Mouse (Mus musculus) liver, adult (tissue): ENCODE data around the gene Nfkbil1.

ENCODE experiments used
- GATA4 ChIP-seq: IDR thresholded peaks from 2 replicates; pipeline ENCODE4 v1.6.1; 2014; ENCODE audit warnings: mild to moderate bottlenecking, low read length; ENCODE audit not compliant: insufficient replicate concordance

The Nfkbil1 gene

GRCm38 (mm10) chr17:35258492-35259478, 23.2 kb upstream of the Nfkbil1 start:
- no peak for TF ChIP-seq GATA4

GRCm38 (mm10) chr17:35257824-35258491, 22.4 kb upstream of the Nfkbil1 start:
- no peak for TF ChIP-seq GATA4

- no peak for TF ChIP-seq GATA4
Observed at GRCm38 (mm10) chr17:35257378-35257777, 21.8 kb upstream of the Nfkbil1 start.

GRCm38 (mm10) chr17:35255704-35256103, 20.1 kb upstream of the Nfkbil1 start:
- no peak for TF ChIP-seq GATA4

- TF ChIP-seq GATA4: no peak
Observed at GRCm38 (mm10) chr17:35255301-35255700, 19.7 kb upstream of the Nfkbil1 start.

- no peak for TF ChIP-seq GATA4
Observed at GRCm38 (mm10) chr17:35254241-35255098, 18.9 kb upstream of the Nfkbil1 start.

- no peak for TF ChIP-seq GATA4
Observed at GRCm38 (mm10) chr17:35253293-35254093, 17.9 kb upstream of the Nfkbil1 start.

- no peak for TF ChIP-seq GATA4
Observed at GRCm38 (mm10) chr17:35252619-35253292, 17.2 kb upstream of the Nfkbil1 start.

GRCm38 (mm10) chr17:35251981-35252380, 16.4 kb upstream of the Nfkbil1 start:
- no peak for TF ChIP-seq GATA4

GRCm38 (mm10) chr17:35251162-35251719, 15.6 kb upstream of the Nfkbil1 start:
- no peak for TF ChIP-seq GATA4

GRCm38 (mm10) chr17:35250348-35251120, 14.9 kb upstream of the Nfkbil1 start:
- no peak for TF ChIP-seq GATA4

- no peak for TF ChIP-seq GATA4
Observed at GRCm38 (mm10) chr17:35249451-35250197, 14.0 kb upstream of the Nfkbil1 start.
